Mouse (Mus musculus) adrenal gland, postnatal 10 days (tissue): ENCODE measurements around the gene Rnf126. TPM values are rescaled to one million over a fixed set of nuclear protein-coding genes. Genes with fewer than 3 reads are reported as not detected.

Experiments
- DNase-seq: peaks from one replicate; pipeline ENCODE4 v3.0.0; 2021; ENCODE audit warnings: mixed read lengths
- total RNA-seq, 2 experiments: library from RNA; stranded (reverse); gene quantifications; 2 replicates each; pipeline ENCODE4 v1.2.3; 2021

Rnf126 gene
- total RNA-seq, 2 experiments from 2014 or later = 50.8 to 55.1 TPM

DNA sequence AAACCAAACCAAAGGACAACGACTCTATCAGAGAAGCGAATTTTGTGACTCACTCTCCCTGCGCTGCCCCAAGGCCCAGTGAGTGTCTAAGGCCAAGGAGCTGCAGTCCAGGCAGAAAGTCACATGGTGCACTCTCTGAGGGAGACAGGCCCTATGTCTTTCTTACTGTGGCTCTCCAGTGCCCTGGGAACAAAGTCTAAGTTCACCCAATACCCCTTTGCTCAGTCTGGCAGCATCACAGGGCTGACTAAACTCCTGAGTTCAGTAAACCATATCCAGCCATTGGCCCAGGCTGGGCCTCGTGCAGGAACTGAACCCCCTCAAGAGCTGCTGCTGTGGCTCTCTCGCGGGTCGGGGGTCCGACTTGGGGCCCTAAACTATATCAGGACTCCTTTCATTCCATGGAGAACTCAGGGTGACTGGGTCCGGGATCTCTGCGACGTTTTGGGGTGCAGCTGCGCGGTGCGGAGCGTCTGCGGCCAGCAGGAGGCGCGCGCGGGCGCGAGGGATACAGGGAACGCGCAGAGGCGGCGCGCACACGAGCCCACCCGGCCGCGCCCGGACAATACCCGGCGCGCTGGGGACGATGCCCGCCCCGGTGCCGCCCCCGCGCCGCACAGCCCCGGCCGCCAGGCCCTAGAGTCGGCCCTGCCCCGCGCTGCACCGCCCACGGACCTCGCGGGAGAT lies 26.4 kb upstream of the Rnf126 start, which contains the start of gene Palm:
TSS of gene Palm (plus strand) at position 522 of the 687 bp plus-strand sequence.
- peak; percentile 88 for DNase-seq

DNA sequence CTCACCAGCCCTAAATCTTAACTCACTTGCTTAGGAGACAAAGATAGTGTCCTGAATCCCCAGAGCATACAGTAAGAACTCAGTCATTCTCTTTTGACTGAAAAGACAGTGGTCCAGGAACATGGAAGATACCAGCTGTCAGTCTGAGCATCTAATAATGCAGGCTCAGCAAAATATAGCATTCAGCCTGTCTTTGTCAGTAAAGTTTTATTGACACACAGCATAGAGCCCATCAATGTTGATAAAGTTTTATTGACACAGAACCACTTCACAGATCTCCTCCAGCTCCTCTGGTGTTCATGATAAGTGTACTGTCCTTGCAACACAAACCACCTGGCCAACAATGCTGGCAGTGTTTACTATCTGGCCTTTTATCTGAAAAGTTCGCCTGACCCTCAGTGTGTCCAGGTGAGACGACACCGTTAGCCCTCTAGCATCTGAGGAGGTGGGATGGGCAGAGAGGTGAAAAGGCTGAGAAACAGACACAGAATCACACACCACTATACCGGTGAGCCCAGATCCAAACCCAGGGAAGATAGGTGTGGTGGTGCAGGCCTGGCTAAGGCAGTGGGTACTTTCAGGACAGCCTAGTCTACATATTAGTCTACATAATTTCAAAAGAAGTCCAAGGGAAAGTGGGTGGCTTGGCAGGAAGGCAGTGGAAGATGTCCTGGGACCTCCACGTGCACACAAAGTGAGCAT lies 25.7 kb upstream of the Rnf126 start:
- no peak for DNase-seq

DNA sequence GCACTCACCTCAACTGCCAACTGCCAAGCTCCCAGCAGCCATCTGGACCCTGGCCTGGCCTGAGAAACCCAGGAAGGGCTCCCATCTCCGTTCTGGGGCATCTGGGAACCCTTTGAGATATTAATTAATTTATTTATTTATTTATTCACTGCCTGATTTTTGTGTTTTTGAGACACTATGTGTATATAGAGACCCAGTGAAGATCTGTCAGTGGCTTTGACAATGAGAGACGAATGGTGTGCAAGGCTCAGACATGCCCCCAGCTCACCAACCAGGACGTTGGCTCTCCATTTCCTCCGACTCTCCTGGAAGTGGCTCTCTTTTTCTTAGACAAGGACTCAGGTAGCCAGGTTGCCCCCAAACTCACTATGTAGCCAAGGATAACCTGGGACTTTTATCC lies 24.1 kb upstream of the Rnf126 start, which contains the start of gene Prss57:
TSS of gene Prss57 (minus strand) at position 101 of the 400 bp plus-strand sequence.
- no peak for DNase-seq

DNA sequence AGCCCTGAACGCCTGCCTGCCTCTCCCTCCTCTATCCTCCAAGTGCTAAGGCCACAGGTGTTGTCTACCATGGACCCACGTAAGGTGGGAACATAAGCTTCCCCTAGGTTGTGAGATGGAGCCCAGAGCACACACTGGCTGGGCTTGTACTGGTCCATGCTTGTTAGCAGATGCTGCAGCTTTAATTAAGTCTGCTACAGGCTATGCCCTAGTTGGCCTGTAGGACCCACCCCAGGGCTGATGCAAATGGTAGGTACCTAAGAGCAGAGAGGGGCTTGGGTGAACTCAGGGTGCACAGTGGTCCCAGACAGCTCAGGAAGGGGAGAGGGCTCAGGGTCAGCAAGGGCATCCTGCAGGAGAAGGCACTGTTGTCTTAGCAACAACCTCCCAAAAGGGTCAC lies 22.8 kb upstream of the Rnf126 start:
- DNase-seq = no peak

DNA sequence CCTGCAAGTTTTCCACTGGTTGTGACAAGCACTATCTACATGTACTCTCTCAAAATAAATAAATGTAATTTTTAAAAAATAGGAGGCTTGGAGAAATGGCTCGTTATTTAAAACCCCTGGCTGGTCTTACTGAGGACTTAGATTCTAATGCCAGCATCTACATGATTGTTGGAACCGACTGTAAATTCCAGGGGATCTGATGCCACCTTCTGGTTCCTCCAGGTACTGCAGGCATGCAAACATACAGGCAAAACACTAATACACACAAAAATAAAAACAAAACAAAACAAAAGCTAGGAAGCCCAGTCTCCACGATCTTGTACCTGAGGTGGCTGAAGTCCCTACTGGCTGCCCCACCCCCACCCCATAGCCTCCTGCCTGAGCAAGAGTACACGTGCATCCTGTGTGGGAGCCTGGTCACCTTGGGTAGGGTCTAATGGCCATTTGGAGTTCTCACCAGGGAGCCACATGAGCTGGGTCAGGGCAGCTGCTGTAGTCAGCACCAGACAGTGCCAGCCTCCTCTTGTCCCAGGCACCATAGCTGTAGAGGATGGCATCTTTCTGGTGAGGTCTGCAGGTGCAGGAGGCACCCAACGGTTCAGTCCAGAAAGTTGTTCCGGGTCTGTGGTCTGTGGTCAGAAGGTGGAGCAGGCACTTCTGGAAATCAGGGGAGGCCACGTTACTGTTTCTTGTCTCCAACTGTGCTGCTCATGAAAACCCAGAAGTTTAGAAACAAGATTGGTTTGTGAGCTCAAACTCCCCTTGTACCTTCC lies 21.8 kb upstream of the Rnf126 start:
- peak; percentile 88 for DNase-seq

DNA sequence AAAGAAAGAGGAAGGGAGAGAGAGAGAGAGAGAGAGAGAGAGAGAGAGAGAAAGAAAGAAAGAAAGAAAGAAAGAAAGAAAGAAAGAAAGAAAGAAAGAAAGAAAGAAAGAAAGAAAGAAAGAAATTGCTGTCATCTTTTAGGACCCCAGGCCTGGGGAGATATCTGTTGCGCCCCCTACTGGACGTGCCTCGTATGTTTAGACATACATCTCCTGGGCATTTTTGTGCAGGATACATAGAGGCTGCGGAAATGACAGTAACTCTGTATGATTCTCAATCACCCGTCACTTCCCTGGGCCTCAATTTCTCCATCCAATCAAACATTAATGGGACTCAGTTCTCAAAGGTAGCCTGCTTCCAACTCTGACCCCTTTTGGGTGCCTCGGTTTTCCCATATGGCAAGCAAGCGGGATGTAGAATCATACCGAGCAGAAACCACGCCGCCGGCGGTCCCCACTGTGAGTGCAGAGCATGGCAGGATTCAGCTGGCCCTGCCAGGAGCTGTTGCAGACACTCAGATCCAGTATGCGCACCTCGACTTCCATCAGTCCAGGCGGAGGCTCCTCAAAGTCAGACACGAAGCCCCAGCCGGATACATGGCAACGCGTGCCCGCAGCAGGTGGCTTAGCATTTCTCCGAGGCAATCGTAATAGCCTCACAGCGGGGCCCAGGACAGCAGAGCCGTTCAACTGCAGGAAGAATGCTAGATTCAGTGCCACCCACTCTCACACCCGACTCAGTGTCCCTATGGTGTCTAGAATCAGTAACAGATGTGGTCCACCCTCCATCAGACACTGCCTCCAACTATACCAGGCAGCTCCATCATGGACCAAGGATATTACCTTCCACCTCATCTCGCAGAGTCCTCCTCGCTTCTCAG lies 17.4 kb upstream of the Rnf126 start:
- peak; percentile 68 for DNase-seq

DNA sequence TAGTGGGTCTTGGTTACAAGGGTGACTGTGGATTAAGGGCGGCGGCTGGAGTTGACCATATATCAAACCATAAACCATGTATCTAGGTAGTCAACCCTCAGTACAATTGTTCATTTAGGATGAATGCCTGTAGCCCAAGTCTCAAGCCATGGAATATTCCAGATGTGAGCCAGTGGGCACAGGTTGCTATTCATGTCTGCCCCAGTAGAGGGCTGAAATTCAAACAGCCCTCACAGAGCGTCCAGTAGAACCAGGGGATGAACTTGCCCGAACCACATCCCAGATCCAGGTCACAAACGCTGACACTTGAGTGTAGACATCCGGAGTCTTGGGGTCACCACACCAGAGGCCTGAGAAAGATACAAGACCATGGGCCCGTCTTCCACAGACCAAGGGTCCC lies 16.3 kb upstream of the Rnf126 start:
- DNase-seq = no peak

DNA sequence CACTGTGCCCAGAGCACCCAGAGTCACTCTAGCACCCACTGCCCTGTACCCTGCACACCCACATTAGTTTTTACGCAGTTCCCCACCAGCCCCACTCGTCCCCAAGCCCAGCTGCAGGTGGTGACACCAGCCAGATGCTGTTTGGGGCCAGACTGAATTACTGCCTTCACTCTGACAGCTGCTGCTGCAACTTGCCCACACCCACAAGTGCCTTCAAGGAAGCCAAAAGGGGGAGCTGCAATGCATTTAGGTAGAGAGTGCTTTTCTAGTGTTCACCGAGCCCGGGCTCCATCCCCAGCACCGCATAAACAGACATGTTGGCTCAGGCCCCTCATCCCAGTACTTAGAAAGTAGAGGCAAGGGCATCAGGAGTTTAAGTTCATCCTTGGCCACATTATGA lies 15.2 kb upstream of the Rnf126 start:
- DNase-seq = no peak

DNA sequence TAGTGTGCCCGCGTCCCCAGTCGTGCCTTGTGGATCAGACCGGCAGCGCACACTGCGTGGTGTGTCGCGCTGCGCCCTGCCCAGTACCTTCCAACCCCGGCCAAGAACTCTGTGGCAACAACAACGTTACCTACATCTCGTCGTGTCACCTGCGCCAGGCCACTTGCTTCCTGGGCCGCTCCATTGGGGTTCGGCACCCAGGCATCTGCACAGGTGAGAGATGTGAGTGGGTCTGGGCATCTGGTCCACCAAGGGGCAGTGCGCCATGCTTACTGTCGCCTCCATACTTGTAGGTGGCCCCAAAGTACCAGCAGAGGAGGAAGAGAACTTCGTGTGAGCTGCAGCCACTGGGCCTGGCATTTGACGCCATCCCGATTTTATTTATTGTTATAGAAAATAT lies 14.4 kb upstream of the Rnf126 start:
- DNase-seq = no peak

DNA sequence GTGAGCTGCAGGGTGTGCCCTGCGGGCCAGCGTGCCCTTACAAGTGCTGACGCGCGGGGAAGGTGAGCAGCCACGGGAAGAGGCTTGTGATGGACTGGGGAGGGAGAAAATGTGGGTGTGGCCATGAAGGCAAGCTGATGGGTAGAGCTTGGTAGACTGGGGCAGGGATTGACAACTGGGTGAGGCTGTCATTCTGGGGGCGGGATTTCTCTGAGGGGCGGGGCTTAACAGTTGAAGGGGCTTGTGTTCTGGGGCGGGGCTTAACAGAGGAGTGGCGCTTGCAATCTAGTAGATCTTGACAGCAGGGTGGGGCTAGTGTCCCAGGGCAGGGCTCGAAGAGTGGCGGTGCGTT lies 13.9 kb upstream of the Rnf126 start:
- no peak for DNase-seq

DNA sequence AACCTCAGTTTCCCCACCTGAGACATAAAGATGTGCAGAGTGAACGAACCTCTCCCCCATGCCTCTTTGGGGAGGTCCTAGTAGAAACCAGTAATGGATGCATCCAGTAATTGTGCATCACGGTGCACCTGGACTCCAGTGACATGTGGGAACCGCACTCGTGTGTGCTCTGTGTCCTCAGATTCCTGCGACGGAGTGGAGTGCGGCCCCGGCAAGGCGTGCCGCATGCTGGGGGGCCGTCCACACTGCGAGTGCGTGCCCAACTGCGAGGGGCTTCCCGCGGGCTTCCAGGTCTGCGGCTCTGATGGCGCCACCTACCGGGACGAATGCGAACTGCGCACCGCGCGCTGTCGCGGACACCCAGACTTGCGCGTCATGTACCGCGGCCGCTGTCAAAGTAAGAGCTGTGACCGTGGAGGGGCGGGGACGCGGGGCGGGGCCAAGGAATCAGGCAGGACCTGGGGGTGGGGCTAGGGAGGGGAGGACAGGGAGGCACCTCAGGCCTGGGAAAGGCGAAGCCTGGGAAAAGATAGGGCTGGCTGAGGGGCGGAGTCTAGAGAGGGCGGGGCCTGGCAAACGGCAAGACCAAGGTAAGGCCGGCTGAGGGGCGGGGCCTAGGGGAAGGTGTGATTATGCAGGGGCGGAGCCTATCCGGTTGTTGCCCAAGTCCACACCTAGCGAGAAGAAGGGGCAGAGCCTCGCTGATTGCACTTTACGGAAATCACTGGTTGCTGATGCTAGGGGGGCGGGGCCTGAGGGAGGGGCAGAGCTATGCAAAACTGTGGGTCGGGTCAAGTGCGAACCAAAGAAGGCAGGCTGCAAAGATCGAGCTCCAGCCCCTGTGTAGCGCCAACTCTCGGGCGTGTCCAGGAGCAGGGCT lies 13.3 kb upstream of the Rnf126 start:
- peak; percentile 97 for DNase-seq

DNA sequence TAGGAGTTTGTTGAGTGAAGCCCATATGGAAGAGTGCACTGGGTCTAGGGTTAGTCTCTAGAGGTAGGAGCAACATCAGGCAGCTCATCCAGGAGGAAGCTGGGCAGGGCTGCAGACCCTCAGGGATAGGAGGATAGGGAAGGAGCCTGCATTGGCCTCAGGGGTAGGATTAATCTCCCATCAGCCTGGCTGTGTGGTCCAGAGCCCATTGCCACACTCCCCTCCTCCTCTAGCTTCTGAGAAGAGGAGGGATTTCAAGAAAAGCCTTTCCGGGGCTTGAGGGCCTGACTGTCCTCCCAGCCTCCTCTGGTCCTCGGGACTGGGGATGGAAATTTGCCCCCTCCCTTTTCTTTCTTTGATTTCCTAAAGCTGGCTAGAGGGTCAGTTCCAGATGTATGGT lies 12.4 kb upstream of the Rnf126 start:
- DNase-seq = no peak

DNA sequence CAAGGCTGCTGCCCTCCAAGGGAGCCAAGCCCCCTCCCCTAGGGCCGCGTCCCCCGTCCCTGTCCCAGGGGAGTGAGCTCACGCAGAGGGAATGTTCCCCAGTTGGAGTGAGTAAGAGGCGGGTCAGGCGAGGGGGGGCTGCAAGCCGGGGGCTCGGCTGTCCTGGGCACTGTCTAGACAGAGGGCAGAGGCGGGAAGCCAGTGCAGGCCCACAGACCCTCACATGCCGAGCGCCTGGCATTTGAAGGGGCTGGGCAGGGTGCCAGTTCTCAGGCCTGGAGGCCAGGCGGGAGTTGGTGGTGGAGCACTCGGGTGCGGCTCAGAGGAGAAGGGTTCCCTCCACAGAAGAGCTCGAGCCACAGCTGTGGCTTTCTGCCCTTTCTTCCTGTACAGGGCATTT lies 11.3 kb upstream of the Rnf126 start:
- peak; percentile 69 for DNase-seq

DNA sequence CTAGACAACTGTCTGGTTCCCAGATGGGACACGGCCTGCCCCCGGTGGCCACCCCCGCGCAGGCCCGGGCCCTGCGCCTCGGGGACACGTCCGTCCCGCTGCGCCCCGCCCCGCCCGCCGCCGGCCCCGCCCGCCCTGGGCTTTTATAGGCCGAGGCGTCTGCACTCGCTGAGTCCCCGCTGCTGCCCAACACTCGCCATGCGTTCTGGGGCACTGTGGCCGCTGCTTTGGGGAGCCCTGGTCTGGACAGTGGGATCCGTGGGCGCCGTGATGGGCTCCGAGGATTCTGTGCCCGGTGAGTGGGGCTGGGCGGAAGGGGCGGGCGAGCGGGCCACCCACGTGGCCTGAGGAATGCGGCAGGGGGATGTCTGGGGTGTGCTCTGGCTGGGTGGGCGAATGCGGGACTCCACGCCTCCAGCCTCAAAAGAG lies 10.4 kb upstream of the Rnf126 start, which contains the start of gene Fstl3:
TSS of gene Fstl3 (plus strand) at position 170 of the 429 bp plus-strand sequence.
- DNase-seq = peak; percentile 69

DNA sequence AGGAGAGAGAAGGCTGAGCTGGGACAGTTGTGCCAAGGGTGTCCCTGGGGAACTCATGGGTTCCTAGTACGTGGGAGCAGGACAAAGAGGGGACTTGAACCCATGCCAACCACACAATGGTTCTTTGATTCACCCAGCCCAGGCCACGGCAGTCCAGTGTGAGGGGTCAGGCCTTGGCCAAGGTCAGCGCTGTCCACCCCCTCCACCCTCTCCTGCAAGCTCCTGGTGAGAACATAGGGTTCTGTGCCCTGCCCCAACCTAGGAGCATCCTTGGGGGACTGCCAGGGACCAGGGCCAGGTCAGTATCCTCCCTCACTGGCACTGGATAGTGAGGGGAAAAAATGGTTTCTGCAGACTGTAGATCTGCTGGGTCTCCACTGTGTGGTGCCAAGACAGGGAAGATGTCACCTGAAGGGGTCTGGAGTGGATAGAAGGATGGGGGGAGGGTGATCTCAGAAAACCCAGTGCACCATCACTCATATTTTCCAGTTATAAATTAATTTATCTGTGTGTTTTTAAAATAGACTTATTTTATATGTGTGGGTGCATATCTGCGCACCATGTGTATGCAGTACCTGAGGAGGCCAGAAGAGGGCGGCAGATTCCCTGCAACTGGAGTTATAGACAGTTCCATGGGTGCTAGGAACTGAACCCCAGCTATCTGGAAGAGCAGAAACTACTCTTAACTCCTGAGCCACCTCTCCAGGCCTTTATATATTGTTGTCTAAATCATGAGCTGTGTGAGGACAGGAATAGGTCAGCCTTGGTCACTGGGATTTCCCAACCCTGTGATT lies 7.9 kb upstream of the Rnf126 start:
- DNase-seq = no peak

DNA sequence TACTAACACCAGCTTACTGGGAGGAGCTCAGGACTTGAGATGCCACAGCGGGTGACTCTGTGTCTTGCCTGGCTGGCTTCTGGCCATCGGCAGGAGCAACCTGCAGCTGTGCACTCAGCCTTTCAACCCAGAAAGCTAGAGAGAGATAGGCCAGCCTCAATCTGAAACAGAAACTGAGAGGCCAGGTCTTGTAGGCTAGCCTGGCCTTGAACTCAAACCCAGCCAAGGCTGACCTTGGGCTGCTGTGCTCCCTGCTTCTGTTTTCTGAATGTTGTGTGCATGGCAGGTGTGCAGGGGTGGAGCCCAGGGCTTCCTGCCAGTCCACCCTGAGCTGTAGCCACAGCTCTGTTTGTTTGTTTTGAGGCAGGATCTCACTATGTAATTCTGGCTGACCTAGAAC lies 6.5 kb upstream of the Rnf126 start:
- DNase-seq = no peak

DNA sequence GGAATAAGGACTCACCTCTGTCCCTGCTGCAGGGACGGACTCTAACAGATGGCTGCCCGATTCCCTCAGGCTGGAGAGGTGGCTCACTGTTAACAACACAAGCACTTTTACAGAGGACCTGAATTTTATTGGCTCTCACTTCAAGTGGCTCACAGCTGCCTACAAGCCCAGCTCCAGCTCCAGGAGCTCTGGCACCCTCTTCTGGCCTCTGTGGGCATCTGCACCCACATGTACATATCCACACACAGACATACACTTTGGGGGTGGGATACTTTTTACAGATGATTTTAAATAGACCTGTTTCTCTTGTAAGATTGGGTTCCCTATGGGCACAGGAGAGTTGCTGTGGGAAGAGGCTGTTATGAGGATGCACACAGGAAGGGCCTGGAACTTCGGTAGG lies 5.6 kb upstream of the Rnf126 start:
- DNase-seq = no peak

DNA sequence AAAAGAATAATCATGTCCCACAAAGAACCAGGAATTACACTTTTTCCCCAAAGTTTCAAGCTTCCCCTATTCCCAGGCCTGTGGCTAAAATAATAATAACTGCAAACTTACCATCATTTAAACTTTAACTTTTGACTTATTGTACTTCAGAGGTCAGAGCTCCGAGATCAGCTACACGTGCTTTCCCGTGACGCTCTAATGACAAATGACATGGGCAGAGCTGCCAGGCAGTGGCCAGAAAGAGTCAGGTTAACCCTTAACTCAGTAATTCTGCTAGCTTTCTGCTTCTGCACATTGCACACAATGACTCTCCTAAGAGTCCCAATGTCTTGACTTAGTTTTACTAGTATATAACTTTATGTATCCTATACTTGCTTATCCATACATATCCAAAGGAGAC lies 2.6 kb upstream of the Rnf126 start:
- DNase-seq = no peak

DNA sequence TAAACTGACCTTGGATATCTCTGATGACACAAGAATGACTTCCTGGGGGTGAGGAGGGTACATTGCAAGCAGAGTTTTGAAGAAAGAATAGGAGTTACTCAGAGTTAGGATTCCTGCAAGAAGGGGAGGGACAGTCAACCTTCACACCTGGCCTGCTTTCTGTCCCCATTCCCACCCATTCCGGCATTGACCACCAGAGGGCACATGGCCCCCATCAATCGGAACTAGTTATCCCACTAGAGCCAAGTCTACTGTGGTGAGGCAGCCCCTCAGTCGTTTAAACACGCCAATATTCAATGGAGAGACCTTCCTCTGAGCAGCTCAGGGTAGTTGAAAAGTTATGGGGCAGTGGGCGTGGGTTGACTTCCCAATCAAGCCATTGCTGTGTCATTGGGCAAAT lies 1.6 kb upstream of the Rnf126 start:
- DNase-seq = peak; percentile 82
